Mouse (Mus musculus): ENCODE measurements around the gene Gm20388.

Gene Gm20388

GRCm38 (mm10) chr8:122080347-122080746 lies 2169.7 kb downstream of the Gm20388 start:
- no peak for DNase-seq (ENCODE audit: low spot score in 2 of 2)

GRCm38 (mm10) chr8:122083401-122083800 lies 2172.8 kb downstream of the Gm20388 start:
- no peak for DNase-seq (ENCODE audit: low spot score in 2 of 2)

- DNase-seq (ENCODE audit: low spot score in 2 of 2), result no peak
These were observed 2173.5 kb downstream of the Gm20388 start for GRCm38 (mm10) chr8:122084145-122084544.

DNA sequence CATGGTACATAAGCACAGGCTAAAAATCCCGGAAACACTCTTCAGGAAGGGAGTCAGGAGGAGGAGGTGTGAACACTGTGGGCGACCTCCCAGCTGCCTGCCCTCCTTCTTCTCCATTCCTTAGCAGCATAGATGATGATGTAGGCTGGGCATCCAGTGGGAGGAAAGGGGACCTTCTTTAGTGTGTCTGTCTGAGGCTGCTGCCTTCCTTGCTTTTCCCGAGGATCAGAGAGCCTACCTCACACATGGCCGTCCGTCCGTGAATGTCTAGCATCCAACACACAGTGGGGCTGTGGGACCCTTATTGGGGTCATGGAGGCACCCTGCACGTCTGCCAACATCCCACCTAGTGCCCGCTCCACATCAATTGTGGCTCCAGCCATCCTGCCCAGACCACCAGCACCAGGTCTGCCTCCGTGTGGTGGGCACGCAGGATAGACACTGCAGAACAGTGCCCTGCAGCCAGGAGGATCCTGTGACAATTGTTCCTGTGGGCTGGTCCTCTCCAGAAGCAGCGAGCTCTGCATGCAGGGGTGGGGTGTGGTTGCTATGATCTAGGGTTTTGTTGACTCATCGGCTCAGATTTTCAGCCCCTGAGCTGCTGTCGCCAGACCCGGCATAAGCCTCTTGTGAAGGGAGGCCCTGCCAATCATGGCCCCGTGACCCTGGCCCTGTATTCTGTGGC lies 2174.2 kb downstream of the Gm20388 start:
- DNase-seq (ENCODE audit: low spot score in 2 of 2), result peak; percentile 75 to 89

GRCm38 (mm10) chr8:122086064-122086463 lies 2175.4 kb downstream of the Gm20388 start:
- DNase-seq (ENCODE audit: low spot score in 2 of 2), result no peak

DNA sequence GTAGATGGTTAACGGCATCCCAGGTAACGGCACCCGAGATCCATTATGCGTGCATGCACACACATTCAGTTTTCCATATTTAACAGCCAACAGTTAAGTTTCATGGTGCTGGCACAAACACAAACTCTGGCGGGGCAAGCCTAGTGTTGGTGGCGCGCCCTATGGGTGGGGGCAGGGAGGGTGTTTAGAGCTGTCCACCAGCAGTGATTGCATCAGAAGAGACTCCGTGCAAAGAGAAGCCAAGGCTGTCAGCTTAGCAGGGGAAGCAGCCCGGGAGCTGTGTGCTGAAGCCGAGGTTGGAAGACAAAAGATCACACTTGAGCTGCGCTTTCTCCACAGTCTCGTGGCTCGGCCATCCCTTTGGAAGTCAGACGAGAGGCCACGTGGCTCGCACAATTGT lies 2178.0 kb downstream of the Gm20388 start:
- DNase-seq (ENCODE audit: low spot score in 2 of 2), result no peak

DNA sequence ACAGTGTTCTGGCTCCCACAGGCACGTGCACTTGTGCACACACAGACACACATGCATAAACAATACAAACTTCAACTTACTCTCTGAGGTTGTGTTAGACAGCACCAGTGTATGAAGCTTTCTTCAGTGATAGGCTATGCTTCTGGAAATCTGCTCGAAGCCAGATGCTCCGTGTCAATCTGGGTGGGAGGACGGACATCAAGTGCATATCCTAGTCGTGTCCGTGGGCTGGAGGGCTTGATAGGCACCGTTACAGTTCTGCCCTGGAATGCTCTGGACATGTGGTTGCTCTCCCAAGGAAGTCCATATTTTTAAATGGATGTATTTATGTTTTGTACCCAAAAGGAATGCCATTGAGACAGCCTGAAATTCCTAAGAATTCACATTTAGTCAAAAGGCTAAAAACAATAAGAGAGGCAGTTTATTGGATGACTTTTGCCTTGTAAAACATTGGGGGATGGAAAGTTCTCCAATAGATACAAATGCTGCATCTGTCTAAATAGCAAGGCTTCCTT lies 2178.6 kb downstream of the Gm20388 start:
- no peak for DNase-seq (ENCODE audit: low spot score in 2 of 2)

DNA sequence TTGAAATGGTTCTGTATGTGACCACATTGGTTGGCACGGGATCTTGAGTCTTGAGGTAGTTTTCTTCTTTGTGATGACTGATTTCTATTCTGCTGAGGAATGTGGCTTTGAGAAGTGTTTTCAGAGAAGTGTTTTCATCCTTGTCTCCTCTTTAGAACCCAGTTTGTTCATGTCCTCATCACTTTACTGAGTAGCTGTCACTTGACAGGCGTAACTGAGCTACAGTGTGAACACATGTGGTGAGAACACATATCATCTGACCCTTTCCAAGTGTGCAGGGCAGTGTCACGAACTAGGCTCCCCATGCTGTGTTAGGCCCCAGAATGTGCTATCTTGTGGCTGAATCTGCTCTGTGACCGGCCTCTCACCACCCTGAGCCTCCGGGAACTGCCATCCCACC lies 2181.8 kb downstream of the Gm20388 start:
- DNase-seq (ENCODE audit: low spot score in 2 of 2), result no peak

DNA sequence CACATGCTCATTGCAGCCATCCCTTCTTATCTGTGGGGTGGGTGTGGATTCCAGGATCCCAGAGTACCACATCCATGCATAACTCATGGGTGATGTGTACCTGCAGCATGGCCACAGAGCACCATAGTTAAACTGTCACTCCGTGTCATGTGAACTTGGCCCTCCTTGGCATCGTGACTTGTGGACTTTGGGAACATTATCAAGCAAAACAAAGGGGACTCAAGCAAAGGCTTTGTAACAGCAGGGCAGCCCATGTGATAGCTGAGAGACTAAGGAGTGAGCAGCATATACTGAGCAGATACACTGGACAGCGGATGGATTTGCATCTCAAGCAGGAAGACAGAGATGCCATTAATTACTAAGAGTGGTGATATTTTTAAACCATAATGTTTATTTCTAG lies 2188.1 kb downstream of the Gm20388 start:
- DNase-seq (ENCODE audit: low spot score in 2 of 2), result no peak

DNA sequence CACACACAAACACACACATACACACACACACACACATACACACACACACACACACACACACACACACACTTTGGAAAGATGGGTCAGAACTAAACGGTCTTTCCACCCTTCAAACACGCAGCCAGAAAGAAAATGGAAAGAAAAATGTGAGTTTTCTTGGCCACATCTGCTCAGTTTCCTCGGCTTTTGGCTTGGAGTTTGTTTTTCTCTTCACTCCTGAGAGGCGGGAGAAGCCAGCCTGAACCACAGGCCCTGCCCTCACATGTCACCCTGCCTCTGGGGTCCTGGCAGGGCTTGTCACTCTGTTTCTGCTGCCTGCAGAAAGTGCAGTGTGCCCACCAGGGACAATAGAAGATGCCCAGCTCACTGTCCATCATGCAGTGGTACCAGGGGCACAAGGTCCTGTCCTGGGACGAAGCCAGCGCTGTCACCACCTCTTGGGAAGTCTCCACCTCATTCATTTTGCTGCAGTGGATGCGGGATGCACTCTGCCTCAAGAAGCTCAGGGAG lies 2189.1 kb downstream of the Gm20388 start:
- no peak for DNase-seq (ENCODE audit: low spot score in 2 of 2)

- DNase-seq (ENCODE audit: low spot score in 2 of 2), result no peak
These were observed 2191.2 kb downstream of the Gm20388 start for GRCm38 (mm10) chr8:122101816-122102215.

DNA sequence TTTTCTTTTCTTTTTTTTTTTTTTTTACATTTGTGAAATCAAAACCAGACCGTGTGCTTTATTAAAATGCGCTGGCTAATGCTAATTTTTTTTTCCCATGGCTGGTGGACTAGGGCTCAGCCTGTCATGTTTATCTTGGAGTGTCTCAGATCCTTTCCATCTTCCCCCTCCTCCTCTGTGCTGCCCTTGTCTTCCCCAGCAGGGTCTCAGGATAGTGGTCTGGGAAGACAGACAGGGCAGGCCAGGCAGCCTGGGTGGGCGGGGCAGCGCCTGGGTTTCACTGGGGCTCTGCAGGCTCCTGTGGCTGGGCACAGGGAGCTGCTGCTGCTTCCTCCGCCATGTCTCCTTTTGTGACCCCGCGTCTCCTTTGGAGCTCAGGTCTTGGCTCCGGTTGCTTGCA lies 2191.6 kb downstream of the Gm20388 start:
- no peak for DNase-seq (ENCODE audit: low spot score in 2 of 2)

- no peak for DNase-seq (ENCODE audit: low spot score in 2 of 2)
These were observed 2192.6 kb downstream of the Gm20388 start for GRCm38 (mm10) chr8:122103241-122103640.

DNA sequence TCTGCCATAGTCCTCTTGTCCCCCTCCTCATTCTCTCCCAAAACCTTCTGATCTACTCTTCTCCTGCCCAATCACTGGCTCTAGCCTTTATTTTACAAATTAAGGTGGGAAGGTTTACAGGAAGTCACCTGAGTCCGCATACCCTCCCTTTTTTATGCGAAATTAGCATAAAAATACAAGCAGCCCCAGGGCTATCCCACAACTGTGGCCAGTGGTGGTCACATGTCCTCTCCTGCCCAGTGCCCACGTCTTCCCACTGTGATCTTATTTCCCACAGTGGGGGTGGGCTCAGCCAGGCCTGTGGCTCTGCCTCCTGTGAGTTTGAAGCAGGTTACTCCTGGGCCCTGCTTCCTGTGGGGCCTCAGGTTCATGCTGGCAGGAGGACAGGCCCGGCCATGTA lies 2194.0 kb downstream of the Gm20388 start:
- DNase-seq (ENCODE audit: low spot score in 2 of 2), result no peak

DNA sequence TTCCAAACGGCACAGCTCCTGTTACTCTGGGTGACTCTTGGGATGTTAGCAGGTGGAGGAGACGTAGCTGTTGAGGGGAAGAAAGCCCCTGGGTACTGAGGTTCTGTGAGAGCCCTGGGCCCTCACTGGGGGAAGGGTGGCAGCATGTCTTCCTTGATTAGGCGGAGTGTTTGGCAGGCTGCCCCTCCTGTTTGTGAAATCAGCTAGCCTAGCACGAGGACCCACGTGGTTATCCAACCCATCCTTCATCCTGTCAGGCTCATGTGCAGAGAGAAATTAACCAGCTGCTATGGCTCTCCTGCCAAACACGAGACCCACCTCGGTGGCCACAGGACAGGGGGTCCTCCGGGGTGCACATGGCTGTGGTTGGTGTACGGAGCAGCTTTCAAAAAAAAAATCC lies 2195.6 kb downstream of the Gm20388 start:
- no peak for DNase-seq (ENCODE audit: low spot score in 2 of 2)

DNA sequence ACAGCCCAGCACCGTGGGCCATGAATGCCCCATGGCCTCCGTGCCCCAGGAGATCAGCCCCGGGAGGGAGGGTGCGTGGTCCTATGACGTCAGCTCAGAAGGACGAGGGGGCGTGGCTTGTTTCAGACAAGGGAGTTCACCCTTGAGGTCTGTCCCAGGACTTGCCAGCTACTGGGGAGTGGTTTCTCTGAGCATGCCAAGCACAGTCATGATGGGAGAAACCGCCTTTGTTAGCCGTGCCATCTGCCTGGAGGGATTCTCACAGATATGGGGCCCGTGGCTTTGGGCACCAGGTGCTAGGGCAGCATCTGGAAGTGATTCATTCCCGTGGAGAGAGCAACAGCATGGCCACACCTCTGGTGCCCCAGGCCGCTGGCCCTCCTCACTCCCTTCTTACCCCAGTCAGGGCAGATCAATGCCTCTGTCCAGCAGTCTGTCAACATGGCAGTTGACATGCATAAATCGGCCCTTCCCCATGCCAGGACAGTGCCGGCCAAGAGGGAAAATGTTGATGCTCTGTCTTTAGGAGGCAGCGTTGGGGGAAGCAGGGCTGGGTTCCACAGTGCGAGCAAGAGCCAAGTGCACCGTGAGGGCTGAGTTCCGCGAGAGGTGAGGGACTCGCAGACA lies 2199.7 kb downstream of the Gm20388 start:
- DNase-seq (ENCODE audit: low spot score in 2 of 2), result no peak

DNA sequence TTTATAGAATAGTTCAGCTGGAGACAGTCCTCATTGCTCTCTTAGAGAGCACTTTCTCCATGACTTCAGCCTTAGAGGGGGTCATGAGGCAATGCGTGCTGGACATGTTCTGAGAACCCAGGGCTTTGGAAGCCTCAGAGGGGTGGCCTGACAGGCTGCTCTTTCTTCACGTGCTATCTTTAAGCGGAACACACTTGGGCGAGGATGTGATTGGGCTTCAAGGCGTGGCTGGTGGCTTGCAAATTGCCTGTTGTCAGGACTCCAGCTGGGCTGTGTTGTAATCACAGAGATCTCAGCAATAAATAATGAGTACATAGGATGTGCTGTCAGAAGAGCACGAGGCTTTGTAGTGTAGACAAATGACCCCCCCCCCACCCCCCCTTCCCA lies 2200.2 kb downstream of the Gm20388 start:
- no peak for DNase-seq (ENCODE audit: low spot score in 2 of 2)

DNA sequence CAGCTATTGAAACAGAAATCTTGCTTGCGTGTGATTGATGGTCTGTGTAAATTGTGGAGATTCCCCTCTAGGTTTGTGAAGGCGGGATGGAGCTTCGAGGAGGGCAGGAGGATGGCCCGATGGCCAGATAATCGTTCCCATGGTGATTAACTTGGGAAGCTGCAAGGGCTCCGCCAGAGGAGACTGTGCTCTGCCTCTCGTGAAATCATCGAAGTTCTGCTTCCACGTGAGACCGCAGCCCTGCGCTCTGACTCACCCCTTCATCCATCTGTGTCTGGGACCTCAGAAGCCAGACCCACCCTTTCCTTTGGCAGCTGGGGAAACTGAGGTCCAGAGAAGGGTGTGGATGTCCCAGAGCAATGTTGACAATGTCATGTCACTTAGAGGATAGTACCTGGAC lies 2201.1 kb downstream of the Gm20388 start:
- no peak for DNase-seq (ENCODE audit: low spot score in 2 of 2)

- DNase-seq (ENCODE audit: low spot score in 2 of 2), result no peak
These were observed 2201.8 kb downstream of the Gm20388 start for GRCm38 (mm10) chr8:122112264-122112965.

DNA sequence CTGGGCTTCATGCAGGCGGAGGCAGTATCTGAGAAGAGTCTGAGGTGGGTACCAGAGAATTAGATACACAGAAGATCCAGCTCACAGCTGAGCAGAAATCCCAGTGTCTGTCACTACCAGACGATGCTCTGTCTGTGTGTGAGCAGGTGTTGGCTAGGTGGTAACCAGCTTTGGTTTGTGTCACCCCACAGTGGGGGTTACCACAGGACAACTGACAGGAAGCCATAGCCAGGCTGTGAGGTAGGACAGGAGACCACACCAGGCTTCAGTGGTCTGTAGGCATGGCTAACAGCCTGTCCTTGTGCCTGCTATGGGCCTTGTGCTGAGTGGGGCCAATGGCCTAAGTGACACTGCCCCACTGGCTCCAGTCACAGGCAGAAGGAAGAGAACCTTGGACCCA lies 2204.2 kb downstream of the Gm20388 start:
- DNase-seq (ENCODE audit: low spot score in 2 of 2), result no peak

GRCm38 (mm10) chr8:122116716-122117357 lies 2206.2 kb downstream of the Gm20388 start:
- no peak for DNase-seq (ENCODE audit: low spot score in 2 of 2)

DNA sequence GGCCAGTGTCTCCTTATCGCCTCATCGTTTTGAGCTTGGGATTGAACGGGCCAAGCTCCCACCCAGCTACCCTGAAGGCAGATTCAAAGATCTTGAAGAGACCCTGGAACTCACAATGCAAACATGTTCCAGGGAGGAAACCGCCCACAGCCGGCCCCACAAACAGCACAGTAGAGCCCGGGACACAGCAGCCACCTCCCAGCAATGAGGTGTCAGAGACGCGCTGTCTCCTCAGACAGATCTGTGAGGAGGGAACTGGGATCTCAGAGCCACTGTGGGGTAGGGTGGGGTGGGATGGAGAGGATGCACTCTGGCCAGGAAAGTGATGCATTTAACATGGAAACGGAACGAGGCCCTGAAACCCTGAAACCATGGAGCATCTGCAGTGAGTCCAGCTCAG lies 2207.5 kb downstream of the Gm20388 start:
- DNase-seq (ENCODE audit: low spot score in 2 of 2), result no peak

Measured in right cerebral cortex, postnatal 36 days (tissue).